Mouse (Mus musculus) spleen, adult 2 months (tissue): ENCODE data around the gene Phykpl.

Experiments used
- CTCF ChIP-seq: fragments of 200-500 bp; IDR thresholded peaks from 2 replicates; pipeline ENCODE4 v1.5.1; 2011; ENCODE audit warnings: mild to moderate bottlenecking, inconsistent platforms; ENCODE audit not compliant: insufficient read depth, insufficient read length, insufficient replicate concordance; ENCODE audit errors: extremely low read depth
- POLR2A ChIP-seq: fragments of 200-500 bp; IDR thresholded peaks from 2 replicates; pipeline ENCODE4 v1.6.1; 2011; ENCODE audit warnings: low read depth, low read length, inconsistent platforms

GRCm38 (mm10) chr11:51544413-51544812 is 40.1 kb upstream of the Phykpl start:
- no peak for TF ChIP-seq CTCF
- TF ChIP-seq POLR2A = no peak
